Mouse (Mus musculus) liver, postnatal 0 days (tissue): Measurements from ENCODE around the gene Zfp668. TPM values are rescaled to one million over a fixed set of nuclear protein-coding genes. Genes with fewer than 3 reads are reported as not detected.

ENCODE experiments used
- ATAC-seq: fragments of 200-750 bp; cut with Nextera tagmentation; 2 replicates; pipeline ENCODE4 v1.8.0; 2017; ENCODE audit warnings: mild to moderate bottlenecking, moderate library complexity
- DNase-seq: peaks from one replicate; pipeline ENCODE4 v3.0.0-alpha.2; 2016
- H3K27ac ChIP-seq: fragments of 300-500 bp; sonication (generic); 2 replicates; pipeline ENCODE4 v1.5.1; 2014; ENCODE audit warnings: antibody characterized with exemption, moderate library complexity, mild to moderate bottlenecking, low read depth
- H3K27me3 ChIP-seq: fragments of 300-500 bp; sonication (generic); 2 replicates; pipeline ENCODE4 v1.6.1; 2014; ENCODE audit warnings: low read length, control low read depth, mixed read lengths; ENCODE audit not compliant: insufficient read depth
- H3K36me3 ChIP-seq: fragments of 300-500 bp; sonication (generic); replicated peaks from 2 replicates; pipeline ENCODE4 v1.6.1; 2014; ENCODE audit warnings: mild to moderate bottlenecking, control low read depth, low read length, moderate library complexity, mixed read lengths; ENCODE audit not compliant: insufficient read depth
- H3K4me1 ChIP-seq: fragments of 300-500 bp; sonication (generic); 2 replicates; pipeline ENCODE4 v1.6.1; 2014; ENCODE audit warnings: antibody characterized with exemption, mild to moderate bottlenecking, control low read depth; ENCODE audit not compliant: insufficient read depth
- H3K4me2 ChIP-seq: fragments of 300-500 bp; sonication (generic); 2 replicates; pipeline ENCODE4 v1.6.1; 2014; ENCODE audit warnings: low read depth, mild to moderate bottlenecking, low read length, moderate library complexity, mixed read lengths
- H3K4me3 ChIP-seq: fragments of 300-500 bp; sonication (generic); 2 replicates; pipeline ENCODE4 v1.5.1; 2014; ENCODE audit warnings: low read depth, low read length
- H3K9ac ChIP-seq: fragments of 300-500 bp; sonication (generic); replicated peaks from 2 replicates; pipeline ENCODE4 v1.6.1; 2014; ENCODE audit warnings: mild to moderate bottlenecking, moderate library complexity
- H3K9me3 ChIP-seq: fragments of 300-500 bp; sonication (generic); 2 replicates; pipeline ENCODE4 v1.6.1; 2016; ENCODE audit warnings: mild to moderate bottlenecking, control low read depth, low read length, mixed read lengths
- CTCF ChIP-seq: sonication (generic); IDR thresholded peaks from 2 replicates; pipeline ENCODE4 v1.5.1; 2016; ENCODE audit warnings: antibody characterized with exemption, low read depth
- EP300 ChIP-seq: IDR thresholded peaks from 2 replicates; pipeline ENCODE4 v1.6.1; 2016; ENCODE audit warnings: antibody characterized with exemption, low read depth, mild to moderate bottlenecking
- WGBS: fragments of 180-500 bp; shearing (Covaris S2); extraction: QIAGEN DNeasy Blood & Tissue Kit; methylation state at CpG from one replicate; pipeline ENCODE4 v1.1.7; 2014; ENCODE audit not compliant: insufficient replicate concordance; 5-methylcytosine and 5-hydroxymethylcytosine counted together
- polyA plus RNA-seq: library from polyadenylated mRNA; unstranded; fragments of >200 nt; fragmentation: Nextera tagmentation; extraction: Ambion mirVana; gene quantifications from 2 replicates; pipeline ENCODE4 v1.2.1, GENCODE M21; 2015

The Zfp668 gene
- polyA plus RNA-seq, 1 experiment from 2014 or later: 4.5 TPM

GRCm38 (mm10) chr7:127866434-127866833 lies 10.2 kb downstream of the Zfp668 start:
- H3K36me3 ChIP-seq: peaks cover 22% of the 10 kb centered on the region

GRCm38 (mm10) chr7:127858258-127858657 lies 18.4 kb downstream of the Zfp668 start:
- no peaks in the 10 kb centered on the region for H3K9me3 ChIP-seq
- H3K4me2 ChIP-seq: no peak overlapping the region
- 57% methylated on average over 6 of the region's 6 CpGs for WGBS
- ATAC-seq (no peak), DNase-seq (no peak)
- no peak for TF ChIP-seq CTCF
- TF ChIP-seq EP300: no peak
- no peaks in the 10 kb centered on the region for H3K4me1 ChIP-seq
- H3K4me3 ChIP-seq: no peak overlapping the region
- no peaks in the 10 kb centered on the region for H3K36me3 ChIP-seq
- H3K9ac ChIP-seq: no peak overlapping the region
- H3K27me3 ChIP-seq: no peaks in the 10 kb centered on the region
- no peak overlapping the region for H3K27ac ChIP-seq

More at GRCm38 (mm10) chr7:127866434-127866833, 10.2 kb downstream of the Zfp668 start:
- Histone ChIP-seq H3K4me1 (no peaks in the 10 kb centered on the region), H3K27me3 (no peaks in the 10 kb centered on the region), H3K27ac (no peak overlapping the region), H3K9me3 (no peaks in the 10 kb centered on the region), H3K4me3 (no peak overlapping the region), H3K9ac (no peak overlapping the region), H3K4me2 (no peak overlapping the region)
- ATAC-seq: no peak
- 88% methylated on average over 12 of the region's 12 CpGs for WGBS
- no peak for TF ChIP-seq EP300
- TF ChIP-seq CTCF: no peak
- no peak for DNase-seq

- Histone ChIP-seq H3K4me1 (no peaks in the 10 kb centered on the region), H3K9me3 (no peaks in the 10 kb centered on the region), H3K4me2 (no peak overlapping the region), H3K9ac (no peak overlapping the region), H3K4me3 (no peak overlapping the region), H3K36me3 (peaks cover 19% of the 10 kb centered on the region), H3K27ac (0 out of 2 replicates have a peak overlapping the region, but pooled peaks have one; percentile 24), H3K27me3 (no peaks in the 10 kb centered on the region)
- no peak for ATAC-seq
- 62% methylated on average over 5 of the region's 5 CpGs for WGBS
- no peak for DNase-seq
- no peak for TF ChIP-seq EP300
- no peak for TF ChIP-seq CTCF
Observed at GRCm38 (mm10) chr7:127850906-127851305, 25.7 kb downstream of the Zfp668 start.

- Histone ChIP-seq H3K9ac (no peak overlapping the region; the same call in 1 of the 2 replicates), H3K4me1 (no peaks in the 10 kb centered on the region), H3K9me3 (no peaks in the 10 kb centered on the region), H3K27ac (peak overlapping the region; percentile 24; the same call in 1 of the 2 replicates), H3K27me3 (no peaks in the 10 kb centered on the region), H3K4me3 (no peak overlapping the region), H3K36me3 (peaks cover 19% of the 10 kb centered on the region), H3K4me2 (no peak overlapping the region)
- peak; percentile 65 for ATAC-seq
- no peak for DNase-seq
- WGBS: 58% methylated on average over 6 of the region's 6 CpGs
- TF ChIP-seq CTCF: no peak
- TF ChIP-seq EP300: no peak
Observed at GRCm38 (mm10) chr7:127849973-127850875, 26.4 kb downstream of the Zfp668 start.

- Histone ChIP-seq H3K4me1 (peaks cover 14% of the 10 kb centered on the region), H3K36me3 (peaks cover 32% of the 10 kb centered on the region), H3K4me2 (peak overlapping the region; percentile 97), H3K9me3 (no peaks in the 10 kb centered on the region), H3K27me3 (no peaks in the 10 kb centered on the region), H3K4me3 (peak overlapping the region; percentile 69), H3K9ac (peak overlapping the region; percentile 82), H3K27ac (peak overlapping the region; percentile 90)
- ATAC-seq: peak; percentile 67
- 0% methylated on average over 40 of the region's 40 CpGs for WGBS
- TF ChIP-seq EP300 (no peak), CTCF (no peak)
- peak; percentile 86 for DNase-seq
Observed at GRCm38 (mm10) chr7:127842001-127842718, 34.5 kb downstream of the Zfp668 start.
